Mouse (Mus musculus) cerebellum, postnatal 4 days (tissue): ENCODE measurements around the gene Adpgk.
"Not testable (repeated sequence)": the region's sequence is repeated elsewhere in the genome, so short reads cannot be mapped to it uniquely, and the experiment has no call there.

Experiments
- DNase-seq, 2 experiments: peaks; one replicate each; pipeline ENCODE4 v3.0.0; 2022; ENCODE audit warnings: low spot score in 2 of 2, mixed read lengths in 1 of 2

Adpgk gene

GRCm38 (mm10) chr9:59289529-59290115 is 1.7 kb upstream of the Adpgk start:
- DNase-seq = no peak

DNA sequence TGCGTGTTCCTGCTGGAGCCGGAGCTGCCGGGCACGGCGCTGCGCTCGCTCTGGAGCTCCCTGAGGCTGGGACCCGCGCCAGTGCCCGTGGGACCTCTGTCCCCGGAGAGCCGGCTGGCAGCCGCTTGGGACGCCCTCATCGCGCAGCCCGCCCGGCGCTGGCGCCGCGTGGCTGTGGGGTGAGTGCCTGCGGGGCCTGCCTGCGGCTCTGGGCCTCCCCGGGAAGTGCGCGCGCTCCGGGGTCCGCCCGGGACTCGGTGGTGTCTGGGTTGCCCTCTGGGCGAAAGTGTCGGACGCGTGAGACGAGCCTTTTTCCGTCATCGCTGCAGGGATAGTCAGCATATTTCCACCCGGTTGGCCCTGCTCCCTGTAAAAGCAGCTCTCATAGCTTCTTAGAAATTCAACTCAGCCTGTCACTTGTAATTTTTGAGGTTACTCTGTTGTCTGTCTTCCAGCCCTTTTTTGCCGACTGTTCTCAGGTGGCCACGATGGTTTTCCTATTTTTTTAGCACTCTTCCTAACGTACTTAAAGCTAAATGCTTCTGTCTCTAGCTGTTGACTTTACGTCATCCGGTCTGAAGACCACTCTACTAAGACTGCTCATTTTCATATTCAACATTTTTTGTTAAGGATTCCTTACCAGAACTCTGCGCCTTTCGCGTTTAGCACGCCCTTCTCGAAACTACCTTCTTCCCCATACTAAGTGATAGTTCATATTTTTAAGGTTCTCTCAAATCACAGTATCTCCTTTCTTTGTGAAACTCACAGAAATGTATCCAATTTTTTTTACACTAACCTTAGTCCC is 532 bp downstream of the Adpgk start:
- no peak for DNase-seq

DNA sequence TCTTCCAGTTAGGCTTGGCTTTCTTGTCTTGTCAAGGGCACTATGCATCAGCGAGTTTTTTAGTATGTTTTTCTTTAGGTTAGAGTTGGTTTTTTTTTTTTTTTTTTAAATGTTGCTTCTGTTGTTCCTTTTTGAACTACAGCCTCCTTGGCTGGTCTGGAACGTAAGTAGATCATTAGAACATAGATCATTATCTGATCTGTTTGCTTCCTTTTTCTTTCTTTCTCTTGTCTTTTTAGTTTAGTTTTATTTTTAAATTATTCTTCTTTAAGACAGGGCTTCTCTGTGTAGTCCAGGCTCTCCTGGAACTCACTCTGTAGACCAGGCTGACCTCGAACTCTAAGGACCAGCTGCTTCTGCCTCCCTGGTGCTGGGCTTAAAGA is 1.1 kb downstream of the Adpgk start:
- DNase-seq = no peak

GRCm38 (mm10) chr9:59296419-59296818 is 5.1 kb downstream of the Adpgk start:
- DNase-seq = no peak

DNA sequence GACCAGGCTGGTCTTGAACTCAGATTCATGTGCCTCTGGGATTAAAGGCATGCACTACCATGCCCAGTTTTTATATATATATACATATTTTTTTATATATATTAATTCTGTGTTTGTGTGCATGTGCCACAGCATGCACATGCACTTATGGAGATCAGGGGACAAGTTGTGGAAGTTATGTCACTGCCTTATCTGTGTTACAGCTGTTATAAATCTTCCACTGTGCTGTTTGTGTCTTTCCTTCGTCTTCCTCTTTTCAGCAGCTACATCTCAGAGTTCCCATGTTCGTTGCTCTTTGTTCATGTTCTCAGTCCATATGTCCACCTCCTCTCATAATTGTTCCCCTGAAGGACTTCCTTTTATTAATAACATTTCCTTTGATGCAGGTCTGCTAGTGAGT is 16.5 kb downstream of the Adpgk start:
- no peak for DNase-seq

GRCm38 (mm10) chr9:59310582-59311283 is 19.4 kb downstream of the Adpgk start:
- no peak for DNase-seq

DNA sequence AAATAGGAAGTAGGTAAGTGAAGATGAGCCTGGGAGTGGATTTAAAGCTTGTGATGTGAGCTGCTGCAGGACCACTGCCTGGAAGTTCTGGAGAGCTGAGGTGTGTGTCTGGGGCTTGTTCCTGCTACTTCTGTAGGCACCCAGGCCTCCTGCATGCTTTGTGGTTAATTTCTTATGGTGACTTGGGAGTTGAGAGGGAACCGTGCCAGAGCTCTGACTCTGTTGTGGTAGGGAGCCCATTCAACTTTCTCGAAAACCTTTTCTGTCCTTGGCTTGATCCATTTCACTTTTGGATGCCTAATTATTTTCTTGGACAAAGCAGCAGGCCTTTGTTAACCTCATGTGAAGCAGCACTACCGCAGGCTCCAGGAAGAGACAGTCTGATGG is 19.9 kb downstream of the Adpgk start:
- DNase-seq = no peak

GRCm38 (mm10) chr9:59316206-59316605 is 24.8 kb downstream of the Adpgk start:
- no peak for DNase-seq

DNA sequence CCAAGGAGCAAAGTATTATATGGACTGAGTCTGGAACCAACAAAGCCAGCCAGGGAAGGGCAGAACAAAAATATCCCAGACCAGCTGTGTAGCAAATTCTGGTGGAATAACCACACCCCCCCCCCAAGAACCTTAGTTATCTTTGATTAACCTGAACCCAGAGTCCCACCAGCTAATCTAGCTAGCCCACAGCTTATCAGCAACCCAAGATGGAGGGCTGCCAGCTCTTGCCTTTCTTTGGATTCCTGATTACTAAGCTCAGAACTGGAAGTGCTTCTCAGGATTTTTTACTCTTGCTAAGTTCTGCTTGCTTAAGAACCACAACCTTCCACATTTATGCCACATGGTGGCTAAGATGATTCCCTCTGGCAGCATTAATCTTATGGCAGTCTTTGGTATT is 33.0 kb downstream of the Adpgk start:
- no peak for DNase-seq

- no peak for DNase-seq
Measured at GRCm38 (mm10) chr9:59330055-59330454, 38.7 kb downstream of the Adpgk start.

DNA sequence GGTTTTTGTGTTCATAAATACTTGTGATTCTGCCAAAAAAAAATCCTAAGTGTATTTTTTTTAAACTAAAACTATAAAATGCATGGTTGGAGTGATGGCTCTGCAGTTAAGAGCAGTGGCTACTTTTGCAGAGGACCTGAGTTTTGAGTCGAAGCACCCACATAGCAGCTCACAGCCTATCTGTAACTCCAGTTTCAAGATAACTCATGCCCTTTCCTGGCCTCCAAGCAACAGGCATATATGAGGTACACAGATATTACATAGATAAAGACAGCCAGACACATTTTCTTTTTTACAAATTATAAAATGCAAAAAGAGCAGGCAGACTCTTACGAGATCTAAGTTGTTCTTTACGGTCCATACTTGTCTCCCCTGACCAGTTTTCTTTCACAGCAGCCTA is 45.2 kb downstream of the Adpgk start:
- DNase-seq = no peak

GRCm38 (mm10) chr9:59337889-59338288 is 46.5 kb downstream of the Adpgk start:
- DNase-seq = no peak

GRCm38 (mm10) chr9:59338411-59338810 is 47.1 kb downstream of the Adpgk start:
- DNase-seq = no peak

DNA sequence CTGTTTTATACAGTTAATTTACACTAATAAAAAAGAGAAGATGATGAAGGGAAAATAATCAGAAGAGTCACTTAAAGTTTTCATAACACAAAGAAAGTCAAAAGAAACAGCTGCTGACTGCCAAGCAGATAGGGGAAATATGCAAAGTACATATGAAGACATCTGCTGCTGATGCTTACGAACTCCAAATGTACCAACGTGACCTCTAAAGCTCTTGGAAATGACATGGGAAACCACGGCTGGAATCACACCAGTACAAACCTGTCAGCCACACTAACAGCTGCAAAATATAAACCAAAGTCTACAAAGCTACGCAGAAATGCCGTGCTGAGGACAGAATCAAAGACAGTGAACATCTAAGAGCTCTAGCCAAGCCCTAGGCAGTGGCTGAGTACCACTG is 47.7 kb downstream of the Adpgk start:
- DNase-seq = no peak

GRCm38 (mm10) chr9:59340002-59340401 is 48.6 kb downstream of the Adpgk start:
- DNase-seq = no peak

DNA sequence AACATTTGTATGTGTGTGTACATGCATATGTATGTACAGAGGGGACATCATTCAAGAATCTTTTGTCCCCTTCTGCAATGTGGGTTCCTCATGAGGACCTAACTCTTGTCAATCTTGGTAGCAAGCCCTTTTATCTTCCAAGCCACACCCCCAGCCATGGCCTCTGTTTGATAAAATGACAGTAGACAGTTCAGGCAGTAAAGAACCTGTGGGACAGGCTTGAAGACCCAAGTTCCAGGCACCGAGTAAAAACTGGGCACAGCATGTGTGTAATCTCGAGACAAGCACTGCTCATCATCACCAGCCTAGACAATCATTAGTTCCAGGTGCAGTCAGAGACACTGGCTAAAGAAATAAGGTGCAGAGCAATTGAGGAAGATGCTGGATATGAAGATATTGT is 54.8 kb downstream of the Adpgk start:
- DNase-seq = no peak

DNA sequence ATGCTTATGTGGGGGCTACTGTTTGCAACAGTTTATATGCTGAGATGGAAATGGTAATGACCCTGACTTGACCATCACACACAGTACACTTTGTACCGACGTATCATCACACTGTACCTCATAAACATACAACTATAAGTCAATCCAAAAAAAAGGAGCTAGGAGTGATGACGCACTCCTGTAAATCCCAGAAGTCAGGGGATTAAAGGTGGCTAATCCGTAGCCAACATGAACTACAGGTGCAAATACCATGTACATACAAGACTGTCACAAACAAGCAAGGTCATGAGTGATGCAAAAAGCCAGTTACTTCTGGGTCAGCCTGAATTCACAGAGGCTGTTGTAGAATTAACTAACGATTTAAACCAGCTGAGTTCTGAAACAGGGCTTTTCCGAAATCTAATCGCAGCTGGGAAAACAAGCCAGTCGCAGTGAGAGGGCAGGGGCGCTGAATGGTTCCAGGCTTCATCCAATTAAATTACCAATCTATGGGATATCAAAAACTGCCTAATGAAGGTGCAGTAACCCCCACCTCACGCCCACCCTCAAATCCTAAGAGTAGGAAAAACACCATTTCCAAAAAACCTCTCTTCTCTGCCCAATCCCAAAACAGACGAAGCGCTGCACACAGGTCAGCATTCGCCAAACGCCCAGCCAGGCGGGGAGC is 61.4 kb downstream of the Adpgk start:
- DNase-seq = no peak

DNA sequence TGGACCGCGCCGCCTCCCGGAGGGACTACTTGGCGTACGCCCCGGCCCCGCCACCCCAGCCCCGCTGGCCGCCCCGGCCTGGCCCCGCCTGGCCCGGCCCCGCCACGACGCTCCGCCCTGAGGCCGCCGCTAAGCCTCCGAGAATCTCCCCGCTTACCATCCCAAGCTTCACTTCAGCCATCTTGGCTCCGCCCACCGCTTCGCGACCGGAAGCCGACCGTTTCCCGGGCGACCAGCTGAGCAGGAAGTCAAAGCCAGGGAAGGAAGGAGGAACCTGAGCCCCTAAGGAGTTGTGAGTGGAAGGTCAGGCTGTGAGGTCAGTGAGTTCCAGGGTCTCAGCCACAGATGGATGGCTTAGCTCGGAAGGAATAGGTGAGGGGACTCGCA is 61.9 kb downstream of the Adpgk start, which contains the start of gene Bbs4:
Gene Bbs4 (minus strand): TSS at position 256 of the 387 bp plus-strand sequence.
- DNase-seq = peak; percentile 73 to 85

DNA sequence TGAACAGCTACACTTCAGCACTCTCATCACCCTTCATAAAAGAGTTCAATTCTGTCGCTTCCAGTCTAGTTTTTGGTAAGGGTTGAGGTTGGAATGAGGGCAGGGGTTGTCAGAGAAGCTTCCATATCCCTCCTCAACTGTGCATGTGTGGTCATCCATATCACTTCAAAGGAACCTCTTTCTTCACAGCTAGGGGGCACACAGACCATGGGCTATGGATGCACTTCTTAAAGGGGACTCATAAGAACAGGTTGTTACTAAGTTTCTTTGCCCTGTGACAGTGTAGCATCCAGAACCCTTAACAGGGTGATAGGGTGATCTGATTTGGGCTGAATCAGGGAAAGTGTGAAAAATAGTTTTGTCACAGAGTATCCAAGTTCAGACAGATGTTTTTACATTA is 66.7 kb downstream of the Adpgk start:
- DNase-seq = not testable (repeated sequence)

- not testable (repeated sequence) for DNase-seq
Measured at GRCm38 (mm10) chr9:59360487-59360886, 69.1 kb downstream of the Adpgk start.

DNA sequence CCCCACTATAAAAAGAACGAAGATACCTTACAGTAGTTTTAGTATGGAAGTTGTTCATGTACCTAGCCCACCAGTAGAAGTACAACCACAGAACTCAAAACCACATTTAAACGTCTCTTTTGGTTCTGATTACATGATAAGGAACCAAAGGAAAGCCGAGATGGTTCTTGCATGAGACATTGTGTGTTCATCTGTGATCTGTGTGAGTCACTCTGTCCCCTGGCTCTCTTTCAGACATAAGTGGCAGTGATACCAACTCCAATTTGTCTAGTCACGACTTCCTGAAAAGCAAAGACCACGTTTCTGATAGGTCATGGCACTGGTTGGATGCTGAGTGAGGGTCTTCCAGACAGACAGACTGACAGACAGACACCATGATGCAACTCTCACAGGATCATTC is 77.9 kb downstream of the Adpgk start:
- no peak for DNase-seq

GRCm38 (mm10) chr9:59369646-59370045 is 78.3 kb downstream of the Adpgk start:
- no peak for DNase-seq
